Mouse (Mus musculus) hindbrain, embryonic 16.5 days (tissue): ENCODE data around the gene Art2b. TPM values are rescaled to one million over a fixed set of nuclear protein-coding genes. Genes with fewer than 3 reads are reported as not detected.

Experiments
- ATAC-seq: fragments of 200-750 bp; cut with Nextera tagmentation; 2 replicates; pipeline ENCODE4 v1.8.0; 2017; ENCODE audit warnings: moderate TSS enrichment, moderate library complexity
- H3K27ac ChIP-seq: fragments of 300-500 bp; sonication (generic); 2 replicates; pipeline ENCODE4 v1.5.1; 2014; ENCODE audit warnings: low read depth, mild to moderate bottlenecking, control low read depth, low read length, moderate library complexity
- H3K27me3 ChIP-seq: fragments of 300-500 bp; sonication (generic); replicated peaks from 2 replicates; pipeline ENCODE4 v1.6.1; 2014; ENCODE audit warnings: low read length; ENCODE audit not compliant: control insufficient read depth, insufficient read depth
- H3K36me3 ChIP-seq: fragments of 300-500 bp; sonication (generic); 2 replicates; pipeline ENCODE4 v1.6.1; 2014; ENCODE audit warnings: mild to moderate bottlenecking, low read length, moderate library complexity, mixed read lengths; ENCODE audit not compliant: control insufficient read depth, insufficient read depth
- H3K4me1 ChIP-seq: fragments of 300-500 bp; sonication (generic); 2 replicates; pipeline ENCODE4 v1.6.1; 2014; ENCODE audit warnings: low read depth, low read length; ENCODE audit not compliant: control insufficient read depth, insufficient read depth
- H3K4me2 ChIP-seq: fragments of 300-500 bp; sonication (generic); 2 replicates; pipeline ENCODE4 v1.6.1; 2014; ENCODE audit warnings: mild to moderate bottlenecking, low read length, control low read depth, moderate library complexity
- H3K4me3 ChIP-seq: fragments of 300-500 bp; sonication (generic); 2 replicates; pipeline ENCODE4 v1.5.1; 2014; ENCODE audit warnings: mild to moderate bottlenecking, low read length, control low read depth, moderate library complexity
- H3K9ac ChIP-seq: fragments of 300-500 bp; sonication (generic); 2 replicates; pipeline ENCODE4 v1.6.1; 2014; ENCODE audit warnings: low read depth, mild to moderate bottlenecking, control low read depth, low read length, moderate library complexity
- H3K9me3 ChIP-seq: fragments of 300-500 bp; sonication (generic); 2 replicates; pipeline ENCODE4 v1.6.1; 2014; ENCODE audit warnings: mild to moderate bottlenecking, low read length, moderate library complexity; ENCODE audit not compliant: control insufficient read depth
- WGBS: fragments of 180-500 bp; shearing (Covaris S2); extraction: QIAGEN DNeasy Blood & Tissue Kit; methylation state at CpG from one replicate; pipeline ENCODE4 v1.1.7; 2014; 5-methylcytosine and 5-hydroxymethylcytosine counted together
- polyA plus RNA-seq: library from polyadenylated mRNA; unstranded; fragments of >200 nt; fragmentation: Nextera tagmentation; extraction: Ambion mirVana; gene quantifications from 2 replicates; pipeline ENCODE4 v1.2.1, GENCODE M21; 2015

Art2b gene
- polyA plus RNA-seq, 1 experiment from 2014 or later, result not detected

- ATAC-seq, result no peak
- Histone ChIP-seq H3K27ac (no peak overlapping the region), H3K9ac (no peak overlapping the region), H3K4me3 (no peak overlapping the region), H3K4me2 (no peak overlapping the region), H3K9me3 (no peaks in the 10 kb centered on the region), H3K4me1 (no peaks in the 10 kb centered on the region), H3K36me3 (no peaks in the 10 kb centered on the region), H3K27me3 (no peaks in the 10 kb centered on the region)
- 71% methylated on average over 7 of the region's 7 CpGs for WGBS
Measured at GRCm38 (mm10) chr7:101550686-101551485, 34.5 kb downstream of the Art2b start.

GRCm38 (mm10) chr7:101549266-101549665 is 36.1 kb downstream of the Art2b start:
- Histone ChIP-seq H3K4me3 (no peak overlapping the region), H3K36me3 (no peaks in the 10 kb centered on the region)

GRCm38 (mm10) chr7:101547651-101548050 is 37.7 kb downstream of the Art2b start:
- Histone ChIP-seq H3K27me3 (no peaks in the 10 kb centered on the region), H3K4me2 (no peak overlapping the region), H3K4me3 (no peak overlapping the region), H3K9me3 (no peaks in the 10 kb centered on the region), H3K4me1 (no peaks in the 10 kb centered on the region), H3K36me3 (no peaks in the 10 kb centered on the region), H3K27ac (no peak overlapping the region), H3K9ac (no peak overlapping the region)
- 85% methylated on average over 3 of the region's 3 CpGs for WGBS
- no peak for ATAC-seq

More at GRCm38 (mm10) chr7:101549266-101549665, 36.1 kb downstream of the Art2b start:
- Histone ChIP-seq H3K27me3 (no peaks in the 10 kb centered on the region), H3K4me2 (no peak overlapping the region), H3K9me3 (no peaks in the 10 kb centered on the region), H3K4me1 (no peaks in the 10 kb centered on the region), H3K27ac (no peak overlapping the region), H3K9ac (no peak overlapping the region)
- ATAC-seq, result no peak
- 78% methylated on average over 3 of the region's 3 CpGs for WGBS

- WGBS, result 73% methylated on average over 10 of the region's 10 CpGs
- H3K4me1 ChIP-seq, result no peaks in the 10 kb centered on the region
- ATAC-seq, result no peak
- no peaks in the 10 kb centered on the region for H3K9me3 ChIP-seq
- no peak overlapping the region for H3K27ac ChIP-seq
- no peak overlapping the region for H3K4me3 ChIP-seq
- H3K4me2 ChIP-seq, result no peak overlapping the region
- no peaks in the 10 kb centered on the region for H3K27me3 ChIP-seq
- H3K36me3 ChIP-seq, result no peaks in the 10 kb centered on the region
- H3K9ac ChIP-seq, result no peak overlapping the region
Measured at GRCm38 (mm10) chr7:101541734-101542133, 43.7 kb downstream of the Art2b start.

GRCm38 (mm10) chr7:101541132-101541531 is 44.3 kb downstream of the Art2b start:
- no peak overlapping the region for H3K9ac ChIP-seq
- no peaks in the 10 kb centered on the region for H3K36me3 ChIP-seq
- H3K27me3 ChIP-seq, result no peaks in the 10 kb centered on the region
- H3K9me3 ChIP-seq, result no peaks in the 10 kb centered on the region
- no peak overlapping the region for H3K4me2 ChIP-seq
- H3K4me3 ChIP-seq, result no peak overlapping the region
- ATAC-seq, result peak; percentile 76
- no peak overlapping the region for H3K27ac ChIP-seq
- WGBS, result 2% methylated on average over 11 of the region's 11 CpGs
- H3K4me1 ChIP-seq, result no peaks in the 10 kb centered on the region

- Histone ChIP-seq H3K4me2 (no peak overlapping the region), H3K36me3 (no peaks in the 10 kb centered on the region), H3K27ac (no peak overlapping the region), H3K4me1 (peaks cover under 1% of the 10 kb centered on the region; the same call in 1 of the 2 replicates), H3K9me3 (no peaks in the 10 kb centered on the region), H3K4me3 (no peak overlapping the region), H3K9ac (no peak overlapping the region), H3K27me3 (no peaks in the 10 kb centered on the region)
- WGBS, result 75% methylated on average over 5 of the region's 5 CpGs
- 0 out of 2 replicates have a peak, but pooled peaks have one; percentile 17 for ATAC-seq
Measured at GRCm38 (mm10) chr7:101540684-101541083, 44.7 kb downstream of the Art2b start.

GRCm38 (mm10) chr7:101539774-101540173 is 45.6 kb downstream of the Art2b start:
- 45% methylated on average over 9 of the region's 9 CpGs for WGBS
- ATAC-seq, result no peak
- no peaks in the 10 kb centered on the region for H3K9me3 ChIP-seq
- H3K27me3 ChIP-seq, result no peaks in the 10 kb centered on the region
- no peaks in the 10 kb centered on the region for H3K36me3 ChIP-seq
- H3K4me2 ChIP-seq, result no peak overlapping the region
- no peak overlapping the region for H3K4me3 ChIP-seq
- H3K9ac ChIP-seq, result no peak overlapping the region
- peaks cover 4% of the 10 kb centered on the region; the same call in 1 of the 2 replicates for H3K4me1 ChIP-seq
- H3K27ac ChIP-seq, result no peak overlapping the region

- Histone ChIP-seq H3K4me3 (no peak overlapping the region), H3K36me3 (no peaks in the 10 kb centered on the region), H3K9ac (no peak overlapping the region), H3K27ac (no peak overlapping the region), H3K4me1 (peaks cover 6% of the 10 kb centered on the region; the same call in 1 of the 2 replicates), H3K9me3 (no peaks in the 10 kb centered on the region), H3K4me2 (no peak overlapping the region), H3K27me3 (no peaks in the 10 kb centered on the region)
- ATAC-seq, result no peak
- WGBS, result 58% methylated on average over 14 of the region's 14 CpGs
Measured at GRCm38 (mm10) chr7:101538141-101538933, 47.1 kb downstream of the Art2b start.

GRCm38 (mm10) chr7:101537541-101537940 is 47.9 kb downstream of the Art2b start:
- ATAC-seq, result no peak
- Histone ChIP-seq H3K9ac (no peak overlapping the region), H3K4me2 (no peak overlapping the region), H3K27me3 (no peaks in the 10 kb centered on the region), H3K9me3 (no peaks in the 10 kb centered on the region), H3K36me3 (no peaks in the 10 kb centered on the region), H3K4me1 (peaks cover 6% of the 10 kb centered on the region; the same call in 1 of the 2 replicates), H3K27ac (no peak overlapping the region), H3K4me3 (no peak overlapping the region)
- WGBS, result 47% methylated on average over 8 of the region's 8 CpGs
